Mouse (Mus musculus) frontal cortex, adult 2 months (tissue): Measurements from ENCODE around the gene Tmprss9. TPM values are rescaled to one million over a fixed set of nuclear protein-coding genes. Genes with fewer than 3 reads are reported as not detected.

Source experiments
- DNase-seq, 2 experiments: peaks; one replicate each; pipeline ENCODE4 v3.0.0; 2022; ENCODE audit warnings: low spot score in 1 of 2; ENCODE audit errors: extremely low spot score in 1 of 2
- polyA plus RNA-seq: library from polyadenylated mRNA; depleted of rRNA; stranded (reverse); fragments of >200 nt; gene quantifications from 2 replicates; pipeline ENCODE4 v1.2.3, GENCODE M21; 2012

The Tmprss9 gene
- polyA plus RNA-seq, 1 experiment = 0.16 TPM

DNA sequence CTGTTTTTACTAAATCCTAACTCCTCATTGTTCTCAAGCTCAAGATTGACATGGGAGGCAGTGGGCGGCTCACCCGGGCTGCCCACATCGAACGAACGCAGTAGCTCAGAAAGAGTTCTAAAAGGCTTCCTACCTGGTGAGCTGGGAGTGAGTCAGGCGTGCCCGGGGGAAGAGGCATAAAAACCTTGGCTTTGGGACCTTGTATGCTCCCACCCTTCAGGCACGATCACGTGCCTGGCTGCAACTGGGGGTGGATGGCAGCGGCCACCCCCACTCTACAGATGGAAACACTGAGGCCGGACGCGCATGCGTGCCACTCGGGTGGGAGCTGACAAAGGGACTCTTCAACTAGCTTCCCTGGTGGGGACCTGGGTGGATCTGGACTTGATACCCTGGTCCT, 29.3 kb upstream of the Tmprss9 start:
- DNase-seq = peak in 1 of 2 experiments; percentile 74

DNA sequence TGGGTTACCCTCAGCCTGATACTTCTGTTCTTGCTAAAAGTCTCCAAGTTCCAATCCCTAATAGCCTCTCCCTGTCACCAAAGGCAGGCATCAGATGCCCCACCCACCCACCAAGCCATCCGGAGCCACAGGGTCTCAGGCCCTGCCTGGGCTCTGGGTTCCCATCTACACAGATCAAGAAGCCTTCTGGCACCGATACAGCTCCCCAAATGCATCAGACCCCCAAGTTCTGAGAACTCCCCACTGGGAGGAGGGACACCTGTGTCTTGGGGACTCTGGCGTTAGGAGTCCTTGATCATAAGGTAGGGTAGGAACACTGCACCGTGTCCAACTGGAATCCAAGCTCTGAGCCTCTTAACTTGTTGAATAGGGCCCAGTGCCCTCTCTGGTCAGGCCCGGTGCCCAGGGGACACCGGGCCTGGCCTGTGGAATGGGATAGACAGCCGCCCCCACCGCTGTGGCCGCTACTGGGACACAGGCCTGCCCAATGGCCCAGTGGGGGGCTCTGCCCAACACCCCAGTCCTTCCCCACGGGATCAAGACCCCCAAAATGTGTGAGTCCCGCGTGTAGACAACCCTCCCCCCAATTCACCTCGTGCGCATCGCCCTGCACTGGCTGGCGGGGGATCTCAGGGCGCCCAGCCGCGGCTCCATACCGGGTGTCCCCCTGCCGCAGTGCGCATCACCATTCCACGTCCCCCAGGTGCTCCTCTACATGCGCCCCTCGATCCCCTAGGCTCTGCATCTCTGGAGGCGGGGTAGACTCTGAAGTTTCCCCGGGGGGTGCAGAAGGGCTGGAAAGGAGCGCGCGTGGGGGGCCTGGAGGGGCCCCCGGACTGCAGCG, 28.3 kb upstream of the Tmprss9 start:
- DNase-seq = no peak

DNA sequence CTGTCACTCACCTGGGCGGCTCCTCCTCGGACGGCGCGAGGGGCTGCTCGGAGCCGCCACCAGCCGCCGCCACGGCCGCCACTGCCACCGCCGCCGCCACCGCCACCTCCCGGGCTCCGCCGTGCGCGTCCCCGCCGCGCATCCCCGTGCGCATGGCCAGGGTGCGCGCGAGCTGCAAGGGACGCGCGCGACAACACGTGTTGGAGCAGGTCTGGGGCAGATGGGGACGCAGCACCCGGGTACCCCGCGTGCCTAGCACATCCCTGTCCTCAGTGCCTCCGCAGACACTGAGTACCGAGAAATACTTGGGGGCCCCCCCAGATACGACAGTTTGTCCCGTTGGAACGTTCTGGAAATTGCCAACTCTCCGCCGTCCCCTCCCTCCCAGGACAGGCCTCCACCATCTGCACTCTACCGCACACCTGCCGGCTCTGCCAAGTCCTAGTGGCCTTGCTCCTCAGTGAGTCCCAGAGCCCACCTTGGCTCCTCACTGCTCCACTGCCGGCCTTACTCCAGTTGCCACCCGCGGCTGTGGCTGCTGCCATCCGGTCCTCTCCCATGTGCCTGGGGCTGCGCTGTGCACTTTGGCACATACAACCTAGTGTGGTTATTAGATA, 27.6 kb upstream of the Tmprss9 start, which contains the start of gene Lingo3:
TSS of gene Lingo3 (minus strand) at position 109 of the 617 bp plus-strand sequence.
- DNase-seq = peak in 1 of 2 experiments; percentile 59

DNA sequence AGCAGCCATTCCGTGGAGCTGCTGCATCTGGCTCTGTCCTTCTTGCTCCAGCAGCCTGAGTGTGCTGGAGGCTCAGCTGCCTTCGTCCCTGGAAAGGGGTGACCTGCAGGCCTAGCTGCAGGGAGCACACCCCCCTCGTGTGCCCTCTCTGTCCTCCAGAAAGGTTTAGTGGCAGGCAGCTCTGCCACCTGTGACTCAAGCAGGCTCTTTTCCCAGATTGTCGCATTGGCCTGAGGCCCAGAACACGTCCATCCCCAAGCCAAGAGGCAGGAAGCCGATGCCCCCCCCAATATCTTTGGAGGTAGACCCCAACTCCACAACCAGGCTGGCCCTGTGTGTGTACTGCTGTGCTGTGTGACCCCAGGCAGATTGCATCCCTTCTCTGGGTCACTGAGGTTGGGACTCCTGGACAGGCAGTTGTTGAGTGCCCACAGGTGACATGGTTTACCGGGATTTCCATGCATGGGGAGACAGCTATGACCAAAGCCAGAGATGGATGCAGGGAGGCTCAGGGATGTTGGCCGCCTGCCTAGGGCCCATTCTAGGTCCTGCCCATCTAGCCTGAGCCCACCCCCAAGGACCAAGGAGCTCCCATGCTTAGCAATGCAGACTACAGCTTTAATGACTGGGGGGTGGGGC, 26.5 kb upstream of the Tmprss9 start:
- DNase-seq = no peak

DNA sequence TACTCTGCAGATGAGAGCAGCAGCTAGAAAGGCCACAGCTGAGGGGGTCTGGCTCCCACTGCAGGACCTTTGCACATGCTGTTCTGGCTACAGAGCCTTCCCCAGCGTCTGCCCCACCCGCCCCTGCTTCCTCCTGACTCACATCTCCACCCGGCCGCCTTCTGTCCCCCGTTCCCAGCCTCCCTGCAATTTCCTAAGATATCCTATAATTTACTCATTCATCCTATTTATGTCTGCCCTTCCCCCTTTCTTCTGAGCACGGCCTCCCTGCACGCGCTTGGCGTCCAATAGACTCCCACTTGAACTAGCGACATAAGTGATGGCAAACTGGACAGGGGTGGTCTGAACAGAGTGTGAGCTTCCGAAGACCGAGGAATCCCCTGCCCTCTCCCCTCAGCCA, 25.9 kb upstream of the Tmprss9 start:
- DNase-seq = peak; percentile 55 to 78

DNA sequence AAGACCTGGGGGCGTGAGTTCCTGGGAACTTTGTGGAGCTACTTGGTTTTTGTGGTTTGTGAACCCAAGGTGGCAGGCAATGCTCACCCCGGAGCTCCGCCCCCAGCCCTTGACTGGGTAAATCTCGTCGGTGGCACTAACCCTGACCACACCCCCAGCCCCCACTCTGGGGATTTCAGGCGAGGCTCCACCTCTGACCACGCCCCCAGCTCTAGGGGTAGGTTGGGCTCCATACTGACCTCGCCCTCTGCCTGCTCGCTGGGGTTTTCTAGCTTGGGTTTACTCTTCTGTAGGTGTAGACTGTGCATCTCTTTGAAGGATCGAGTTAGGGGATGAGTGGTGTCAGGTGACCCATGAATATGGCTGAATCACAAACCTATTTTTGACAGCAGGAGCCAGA, 23.1 kb upstream of the Tmprss9 start:
- no peak for DNase-seq

DNA sequence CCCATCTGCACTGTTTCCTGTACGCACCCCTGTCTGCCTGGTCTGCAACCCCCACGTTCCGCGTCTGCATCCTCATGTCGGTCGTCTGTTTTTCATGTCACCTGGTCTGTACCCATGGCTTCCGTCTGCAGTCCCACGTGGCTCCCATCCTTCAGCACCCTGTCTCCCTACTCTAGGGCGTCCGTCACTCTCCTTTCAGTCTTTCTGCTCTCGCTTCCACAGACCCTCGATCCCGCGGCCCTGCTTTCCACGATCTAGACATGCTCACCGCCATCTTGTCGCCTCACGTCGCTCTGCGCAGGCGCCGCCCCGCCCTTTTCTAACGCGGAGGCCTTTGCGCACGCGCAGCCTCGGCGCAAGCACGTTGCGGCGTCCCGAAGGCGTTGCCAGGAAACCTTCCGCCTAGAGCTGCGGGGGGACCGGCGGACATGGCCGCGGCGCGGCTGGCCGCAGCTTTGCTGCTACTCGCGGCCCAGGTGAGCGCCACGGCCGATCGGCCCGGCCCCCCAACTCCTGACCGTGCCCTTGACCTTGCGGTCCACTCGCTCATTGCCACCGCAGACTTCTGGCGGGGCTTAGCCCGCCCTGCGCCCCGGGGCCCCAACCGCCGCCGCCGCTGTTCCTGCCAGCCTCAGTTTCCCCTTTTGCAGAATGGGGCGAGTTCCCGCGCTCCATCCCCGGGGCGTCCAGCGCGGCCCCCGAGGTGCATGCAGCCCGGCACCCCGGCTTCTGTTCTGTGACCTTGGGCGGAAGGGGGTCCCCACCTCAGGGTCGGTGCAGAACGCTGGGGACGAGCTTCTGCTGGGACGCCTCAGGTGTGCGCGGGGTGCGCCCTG, 16.5 kb upstream of the Tmprss9 start, which contains the start of the genes Lsm7 and Sppl2b:
TSS of gene Lsm7 (minus strand) at position 297 of the 836 bp plus-strand sequence.
TSS of gene Sppl2b (plus strand) at position 363 of the 836 bp plus-strand sequence.
- DNase-seq = peak; percentile 88 to 97

DNA sequence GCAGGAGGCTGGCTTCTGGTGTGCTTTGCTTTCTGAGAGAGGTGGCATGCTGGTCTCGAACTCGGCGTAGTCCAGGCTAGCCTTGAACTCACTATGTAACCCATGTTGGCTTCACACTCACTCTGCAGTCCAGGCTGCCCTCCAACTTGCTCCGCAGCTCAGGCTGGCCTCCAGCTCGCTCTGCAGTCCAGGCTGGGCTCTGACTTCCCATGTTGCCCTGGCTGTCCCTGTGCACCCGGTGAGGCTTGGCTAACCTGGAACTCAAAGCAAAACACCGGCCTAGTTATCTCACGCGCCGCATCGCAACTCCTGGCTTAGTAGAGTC, 15.9 kb upstream of the Tmprss9 start:
- no peak for DNase-seq

DNA sequence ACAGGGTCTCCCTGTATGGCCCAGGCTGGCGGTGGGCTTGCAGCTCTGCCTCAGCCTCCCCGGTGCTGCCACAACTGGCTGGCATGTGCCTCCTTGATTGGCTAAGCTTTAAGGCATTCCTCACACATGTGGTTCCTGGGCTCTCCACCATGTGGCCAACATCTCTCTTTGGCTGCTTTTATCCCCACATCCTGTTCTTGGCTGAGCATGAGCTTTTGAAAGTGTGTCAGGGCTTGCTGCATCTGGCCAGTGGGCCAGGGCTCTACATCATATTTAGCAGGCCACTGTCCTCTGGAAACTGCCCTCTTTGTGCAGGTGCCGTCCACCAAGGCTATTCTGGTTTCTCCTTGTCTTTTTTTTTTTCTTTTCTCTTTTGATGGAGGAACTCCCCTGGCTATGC, 15.4 kb upstream of the Tmprss9 start:
- no peak for DNase-seq

DNA sequence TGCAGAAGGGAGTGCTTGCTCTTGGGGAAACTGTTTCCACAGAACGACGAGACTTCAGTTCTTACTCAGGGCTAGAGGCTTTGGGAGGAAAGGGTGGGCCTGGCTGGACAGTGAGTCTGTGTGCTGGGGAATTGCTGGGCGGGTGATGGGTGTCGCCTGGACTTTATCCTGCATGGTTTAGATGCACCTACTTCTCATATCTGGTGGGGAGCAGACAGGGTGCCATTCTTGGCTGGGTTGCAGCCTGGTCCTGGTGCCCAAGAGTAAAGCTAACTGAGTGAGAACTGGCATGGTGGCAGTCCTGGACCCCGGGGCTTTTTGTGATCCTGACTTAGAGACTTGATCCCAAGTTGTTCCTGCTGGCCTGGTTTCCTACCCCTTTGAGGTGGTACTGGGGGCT, 14.7 kb upstream of the Tmprss9 start:
- no peak for DNase-seq

DNA sequence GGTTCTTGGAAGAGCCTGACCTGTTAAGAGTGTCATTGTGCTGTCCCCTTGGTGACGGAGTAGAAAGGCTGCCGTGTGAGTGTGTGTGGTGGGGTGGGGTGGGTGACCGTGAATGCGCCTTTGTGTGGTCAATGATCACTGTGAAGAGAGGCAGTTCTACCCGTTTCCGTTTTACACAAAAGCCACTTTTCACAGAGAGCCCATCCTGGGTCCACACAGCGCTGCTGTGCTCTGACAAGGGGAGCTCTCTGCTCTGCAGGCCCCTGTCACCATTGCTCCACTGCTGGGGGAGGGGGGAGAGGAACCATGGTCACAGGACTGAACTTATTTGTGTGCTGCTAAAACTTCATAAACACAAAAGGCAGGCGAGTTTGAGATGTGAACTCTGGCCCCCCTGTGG, 14.3 kb upstream of the Tmprss9 start:
- peak in 1 of 2 experiments; percentile 41 for DNase-seq

DNA sequence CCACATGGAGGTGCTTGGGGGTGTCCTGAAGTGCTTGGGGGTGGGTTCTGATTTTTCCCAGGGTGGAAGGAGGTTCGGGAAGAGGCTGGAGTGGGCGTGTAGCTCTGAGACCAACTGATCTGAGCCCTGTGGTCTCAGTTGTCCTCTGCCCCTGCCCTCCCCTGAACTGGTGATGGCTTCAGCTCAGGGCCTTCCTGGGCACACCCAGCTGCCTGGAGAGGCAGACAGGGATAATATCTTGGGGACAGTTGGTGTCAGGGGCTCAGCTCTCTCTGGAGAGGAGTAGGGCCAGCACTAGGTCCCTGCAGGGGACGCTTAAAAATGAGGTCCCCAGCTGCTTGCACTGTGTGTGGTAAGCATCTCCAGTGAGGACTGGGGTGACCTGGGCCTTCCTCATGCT, 13.8 kb upstream of the Tmprss9 start:
- no peak for DNase-seq

DNA sequence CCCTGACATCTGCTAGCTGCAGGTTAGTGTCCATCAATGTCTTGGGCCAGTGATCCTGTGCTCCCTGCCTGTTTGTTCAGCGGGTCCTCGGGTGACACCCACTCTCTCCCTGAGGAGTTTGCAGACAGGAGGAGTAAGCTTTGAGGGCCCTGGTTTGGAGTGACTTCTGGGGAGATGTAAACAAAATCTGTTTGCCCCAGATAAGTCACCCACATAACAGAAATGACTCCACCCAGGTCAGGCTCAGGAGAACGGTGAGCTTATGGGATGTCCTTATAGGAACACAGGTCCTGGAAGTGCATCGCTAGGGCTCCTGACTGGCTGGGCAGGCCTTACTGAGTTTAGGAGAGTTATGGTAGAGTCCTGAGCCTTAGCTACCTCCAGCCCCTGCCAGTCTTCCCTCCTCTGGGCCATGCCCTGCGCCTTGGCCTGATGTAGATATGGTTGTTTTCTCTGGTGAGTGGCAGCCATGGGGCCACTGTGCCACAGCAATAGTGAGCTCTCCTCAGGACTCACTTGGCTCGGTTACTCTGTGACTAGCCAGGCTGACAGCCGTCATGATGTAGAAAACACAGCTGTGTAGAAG, 13.2 kb upstream of the Tmprss9 start:
- DNase-seq = no peak

DNA sequence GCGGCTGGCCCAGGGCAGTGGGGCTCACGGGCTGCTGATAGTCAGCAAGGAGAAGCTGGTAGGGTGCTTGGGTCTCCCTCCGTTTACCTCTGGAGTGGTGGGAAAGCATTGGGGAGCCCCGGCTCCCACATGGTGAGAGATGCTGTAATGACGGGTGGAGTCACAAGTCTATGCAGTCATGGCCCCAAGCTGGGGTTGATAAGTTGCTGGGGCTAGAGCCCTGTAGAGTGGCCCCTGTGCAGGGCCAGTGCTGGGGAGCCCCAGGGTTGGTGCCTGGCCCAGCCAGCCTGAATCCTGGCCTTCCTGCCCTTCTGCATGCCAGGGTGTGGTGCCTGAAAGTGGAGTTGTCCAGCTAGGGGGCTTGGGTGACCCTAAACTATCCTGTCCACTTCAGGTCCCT, 9.3 kb upstream of the Tmprss9 start:
- no peak for DNase-seq

DNA sequence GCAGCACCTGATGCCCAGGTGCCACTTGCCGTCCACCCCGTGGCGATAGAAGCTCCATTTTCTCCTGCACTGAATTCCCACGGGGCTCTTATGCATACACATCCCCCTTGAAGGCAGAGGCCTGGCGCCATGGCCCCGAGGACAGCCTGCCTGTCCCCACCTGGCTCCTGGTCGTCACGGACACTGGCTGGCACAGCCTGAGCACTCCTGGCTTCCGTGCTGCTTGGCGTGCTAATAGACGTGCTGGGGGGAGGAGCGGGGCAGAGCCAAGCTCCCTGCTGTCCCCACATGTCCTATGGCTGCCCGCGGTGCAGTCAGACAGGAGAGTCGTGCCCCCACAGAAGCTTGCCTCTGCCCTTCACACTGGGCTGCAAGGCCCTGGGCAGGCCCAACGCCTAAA, 7.2 kb upstream of the Tmprss9 start:
- no peak for DNase-seq

DNA sequence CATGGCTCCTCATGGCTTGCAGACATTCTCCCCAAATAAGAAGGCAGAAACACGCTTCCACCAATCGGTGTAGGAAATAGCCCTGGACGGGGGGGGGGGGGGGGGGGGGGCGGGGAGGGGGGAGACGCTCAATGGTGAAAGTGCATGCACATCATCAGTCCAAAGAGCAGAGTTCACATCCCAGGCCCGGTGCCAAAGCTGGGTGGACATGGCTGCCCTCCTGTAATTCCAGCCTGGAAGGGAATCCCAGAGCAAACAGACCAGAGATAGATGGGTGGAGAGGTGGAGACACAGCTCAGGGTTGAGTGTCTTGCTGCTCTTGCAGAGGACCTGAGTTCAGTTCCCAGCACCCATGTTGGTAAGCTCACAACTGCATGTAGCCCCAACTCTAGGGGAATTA, 655 bp upstream of the Tmprss9 start:
- no peak for DNase-seq

DNA sequence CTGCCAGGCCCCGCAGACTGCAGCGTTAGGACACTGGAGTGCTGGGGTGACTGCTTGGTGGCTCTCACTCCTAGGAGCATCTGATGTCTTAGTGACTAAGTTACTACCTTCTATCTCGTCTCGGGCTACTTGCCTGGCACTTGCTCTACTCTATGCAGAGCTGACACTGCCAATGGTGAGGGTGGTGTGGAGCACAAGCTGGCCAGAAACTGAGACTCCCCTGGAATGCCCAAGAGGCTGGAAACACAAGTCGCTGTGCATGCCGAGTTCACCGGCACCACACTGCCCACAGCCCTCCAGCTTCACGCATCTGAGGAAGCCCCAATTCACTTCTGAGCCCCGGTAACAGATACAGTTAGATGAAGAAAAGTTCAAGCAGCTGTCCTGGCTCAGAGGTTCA, 2.4 kb downstream of the Tmprss9 start:
- no peak for DNase-seq

DNA sequence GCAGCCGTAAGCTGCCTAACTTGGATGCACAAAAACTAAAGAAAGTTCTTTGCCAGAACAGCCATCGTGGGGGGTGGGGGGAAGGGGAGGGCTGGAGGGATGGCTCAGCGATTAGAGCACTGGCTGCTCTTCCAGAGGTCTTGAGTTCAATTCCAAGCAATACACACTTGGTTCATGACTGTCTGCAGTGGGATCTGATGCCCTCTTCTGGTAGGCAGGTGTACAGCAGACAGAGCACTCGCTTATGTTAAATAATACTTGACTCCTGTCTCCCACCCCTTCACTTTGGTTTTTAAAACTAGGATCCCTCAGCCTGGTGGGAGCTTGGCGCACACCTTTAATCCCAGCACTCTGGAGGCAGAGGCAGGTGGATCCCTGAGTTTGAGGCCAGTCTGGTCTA, 4.4 kb downstream of the Tmprss9 start:
- peak in 1 of 2 experiments; percentile 83 for DNase-seq

DNA sequence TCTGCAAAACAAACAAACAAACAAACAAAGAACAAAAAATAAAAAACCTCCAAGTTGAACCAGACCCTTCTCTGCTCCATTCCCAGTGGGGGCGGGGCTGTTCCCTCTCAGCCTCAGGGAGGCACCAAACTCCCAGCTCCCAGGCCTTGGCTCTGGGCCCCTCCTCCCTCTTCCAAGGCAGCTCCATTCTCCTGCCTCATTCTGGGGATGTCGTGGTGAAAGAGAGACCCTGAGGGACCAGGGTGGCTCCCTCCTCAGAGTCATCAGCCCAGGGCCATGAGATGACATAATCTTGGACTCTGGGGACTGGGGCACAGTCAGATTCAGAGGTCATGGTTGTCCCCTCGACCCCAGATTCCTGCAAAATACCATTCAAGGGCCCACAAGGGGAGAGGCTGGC, 4.9 kb downstream of the Tmprss9 start:
- DNase-seq = no peak

DNA sequence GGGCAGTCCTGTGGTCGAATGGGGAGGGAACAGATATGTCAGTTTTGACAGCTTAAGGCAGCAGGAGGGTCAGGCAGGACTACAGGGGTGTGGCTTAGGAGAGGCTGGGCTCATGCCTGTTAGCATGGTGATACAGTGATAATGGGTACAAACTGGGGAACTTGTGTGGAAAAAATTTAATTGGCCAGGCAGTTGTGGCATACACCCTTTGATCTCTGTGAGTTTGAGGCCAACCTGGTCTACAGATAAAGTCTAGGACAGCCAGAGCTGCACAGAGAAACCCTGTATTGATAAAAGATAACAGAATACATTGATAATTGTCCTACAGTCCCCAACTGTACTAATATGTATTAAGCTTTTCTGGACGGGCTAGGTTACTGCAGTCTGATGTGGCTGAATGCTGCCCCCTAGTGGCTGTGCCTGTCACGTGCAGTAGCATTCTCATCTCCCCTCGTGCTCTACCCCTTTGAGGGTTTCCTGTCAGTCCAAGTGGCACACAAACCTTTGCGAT, 8.5 kb downstream of the Tmprss9 start:
- peak in 1 of 2 experiments; percentile 75 for DNase-seq
